Mouse (Mus musculus): ENCODE results near the gene Dnajc19. TPM values are rescaled to one million over a fixed set of nuclear protein-coding genes. Genes with fewer than 3 reads are reported as not detected.

Dnajc19 gene
- total and polyA plus RNA-seq, 3 experiments: 125 to 149 (median 129) TPM

- 71% methylated on average over 3 of the region's 3 CpGs for WGBS
- H3K27ac ChIP-seq: no peak overlapping the region
- H3K4me1 ChIP-seq (ENCODE audit: control insufficient read depth, insufficient read depth, low read length): peaks cover 13% of the 10 kb centered on the region
- no peak for DNase-seq
- peaks cover 4% of the 10 kb centered on the region for H3K79me2 ChIP-seq (replicated peaks; ENCODE audit: control insufficient read depth, insufficient read depth, low read length)
- intact Hi-C loops (cut with DNase I): no loop called here
- TF ChIP-seq CTCF (IDR thresholded peaks at IDR 0.05): no peak
- TF ChIP-seq POLR2A (IDR thresholded peaks at IDR 0.05; ENCODE audit: insufficient read depth, low read depth, low read length): no peak
- H3K36me3 ChIP-seq (ENCODE audit: control insufficient read depth, insufficient read depth, low read length): peaks cover 46% of the 10 kb centered on the region
- H3K9ac ChIP-seq (ENCODE audit: low read depth, low read length): no peak overlapping the region
- no peaks in the 10 kb centered on the region for H3K27me3 ChIP-seq (ENCODE audit: control insufficient read depth, insufficient read depth, low read length)
- no peak overlapping the region for H3K4me3 ChIP-seq
These were observed 45.4 kb downstream of the Dnajc19 start for GRCm38 (mm10) chr3:34035706-34036105.

DNA sequence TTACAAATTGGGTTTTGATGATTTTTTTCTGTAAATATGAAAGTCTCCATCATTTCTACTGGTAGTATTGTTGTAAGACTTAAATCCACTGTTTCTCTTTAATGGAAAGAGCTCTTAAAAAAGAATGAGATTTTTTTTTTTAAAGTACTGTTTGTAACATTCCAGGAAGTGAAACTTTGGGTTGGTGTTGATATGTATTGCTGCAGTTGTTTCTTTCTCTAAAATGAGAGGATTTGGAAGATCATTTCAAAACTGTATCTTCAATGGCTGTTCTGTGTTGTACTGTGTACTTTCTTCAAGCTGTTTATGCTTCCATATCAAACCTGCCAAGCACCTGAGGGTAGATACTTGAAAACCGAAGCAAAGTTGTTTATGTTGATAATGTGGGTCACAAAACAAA is 46.3 kb downstream of the Dnajc19 start:
- Histone ChIP-seq H3K9ac (ENCODE audit: low read depth, low read length) (no peak overlapping the region), H3K4me1 (ENCODE audit: control insufficient read depth, insufficient read depth, low read length) (peaks cover 12% of the 10 kb centered on the region), H3K79me2 (replicated peaks; ENCODE audit: control insufficient read depth, insufficient read depth, low read length) (peaks cover 4% of the 10 kb centered on the region), H3K36me3 (ENCODE audit: control insufficient read depth, insufficient read depth, low read length) (peaks cover 46% of the 10 kb centered on the region), H3K4me3 (no peak overlapping the region), H3K27me3 (ENCODE audit: control insufficient read depth, insufficient read depth, low read length) (no peaks in the 10 kb centered on the region), H3K27ac (no peak overlapping the region; the same call in 1 of the 2 replicates)
- TF ChIP-seq EP300 (IDR thresholded peaks at IDR 0.05; ENCODE audit: insufficient read depth, low read depth, low read length) (no peak), CTCF (IDR thresholded peaks at IDR 0.05) (no peak), POLR2A (IDR thresholded peaks at IDR 0.05; ENCODE audit: insufficient read depth, low read depth, low read length) (no peak)
- WGBS: 32% methylated on average over 1 of the region's 1 CpGs
- intact Hi-C loops (cut with DNase I): no loop called here
- DNase-seq: no peak

DNA sequence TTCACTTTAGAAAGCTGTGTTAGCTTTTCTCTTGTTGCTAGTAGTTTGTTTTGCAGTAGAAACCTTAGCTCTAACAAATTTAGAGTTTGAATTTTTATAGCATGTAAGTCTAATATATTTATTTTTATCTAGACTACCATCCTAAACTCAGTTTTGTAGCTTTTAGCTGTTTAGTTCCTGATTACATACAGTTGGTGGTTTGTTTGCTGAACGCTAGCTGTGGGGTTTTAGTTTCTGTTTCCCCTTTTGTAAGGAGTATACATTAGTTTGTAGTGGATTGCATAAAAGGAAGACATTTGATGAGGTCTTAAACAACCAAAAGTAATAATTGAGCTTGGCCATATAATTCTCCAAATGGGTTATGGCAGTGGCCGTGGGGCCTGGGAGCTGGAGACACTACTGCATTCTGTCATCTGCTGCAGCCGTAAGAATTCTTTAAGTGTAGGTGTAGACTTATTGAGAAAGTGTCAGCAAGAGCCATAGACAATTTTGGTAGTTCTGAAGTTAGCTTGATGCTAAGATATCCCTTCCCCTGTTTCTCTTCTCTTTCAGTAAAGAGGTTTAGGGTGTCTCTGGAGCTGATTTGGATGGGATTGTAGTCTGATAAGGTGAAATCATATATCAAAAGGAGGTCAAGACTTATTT is 47.3 kb downstream of the Dnajc19 start:
- Histone ChIP-seq H3K9ac (ENCODE audit: low read depth, low read length) (no peak overlapping the region), H3K4me1 (ENCODE audit: control insufficient read depth, insufficient read depth, low read length) (peaks cover 11% of the 10 kb centered on the region), H3K4me3 (no peak overlapping the region), H3K27ac (no peak overlapping the region), H3K36me3 (ENCODE audit: control insufficient read depth, insufficient read depth, low read length) (peaks cover 44% of the 10 kb centered on the region), H3K27me3 (ENCODE audit: control insufficient read depth, insufficient read depth, low read length) (no peaks in the 10 kb centered on the region), H3K79me2 (replicated peaks; ENCODE audit: control insufficient read depth, insufficient read depth, low read length) (peaks cover 2% of the 10 kb centered on the region)
- intact Hi-C loops (cut with DNase I): no loop called here
- no peak for DNase-seq
- WGBS: 52% methylated on average over 3 of the region's 3 CpGs
- TF ChIP-seq EP300 (IDR thresholded peaks at IDR 0.05; ENCODE audit: insufficient read depth, low read depth, low read length): no peak
- no peak for TF ChIP-seq CTCF (IDR thresholded peaks at IDR 0.05)

DNA sequence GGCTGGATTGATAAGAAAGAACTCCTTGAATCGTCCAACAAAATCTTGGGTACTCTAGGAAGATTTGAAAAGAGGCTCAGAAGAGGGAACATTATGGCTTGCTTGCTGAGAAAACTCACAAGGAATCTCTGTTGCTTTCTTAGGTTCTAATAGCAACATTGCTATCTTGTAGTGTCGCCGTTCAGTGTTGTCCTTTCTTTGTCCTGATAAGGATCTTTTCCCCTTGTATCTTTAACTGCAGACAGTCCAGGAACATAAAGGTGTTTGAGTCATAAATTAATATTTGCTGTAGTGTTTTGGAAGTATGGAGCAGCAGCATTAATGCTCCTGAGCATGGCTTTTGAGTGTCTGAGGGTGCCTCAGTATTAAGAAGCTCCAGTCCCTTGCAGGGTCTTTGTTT is 50.5 kb downstream of the Dnajc19 start:
- Histone ChIP-seq H3K4me3 (no peak overlapping the region), H3K27me3 (ENCODE audit: control insufficient read depth, insufficient read depth, low read length) (no peaks in the 10 kb centered on the region), H3K27ac (no peak overlapping the region), H3K79me2 (replicated peaks; ENCODE audit: control insufficient read depth, insufficient read depth, low read length) (no peaks in the 10 kb centered on the region; the same call in 1 of the 2 replicates), H3K4me1 (ENCODE audit: control insufficient read depth, insufficient read depth, low read length) (peaks cover 6% of the 10 kb centered on the region), H3K36me3 (ENCODE audit: control insufficient read depth, insufficient read depth, low read length) (peaks cover 33% of the 10 kb centered on the region), H3K9ac (ENCODE audit: low read depth, low read length) (no peak overlapping the region)
- no peak for DNase-seq
- WGBS: 28% methylated on average over 3 of the region's 3 CpGs
- TF ChIP-seq CTCF (IDR thresholded peaks at IDR 0.05) (no peak), POLR2A (IDR thresholded peaks at IDR 0.05; ENCODE audit: insufficient read depth, low read depth, low read length) (no peak), EP300 (IDR thresholded peaks at IDR 0.05; ENCODE audit: insufficient read depth, low read depth, low read length) (no peak)
- intact Hi-C loops (cut with DNase I): no loop called here

DNA sequence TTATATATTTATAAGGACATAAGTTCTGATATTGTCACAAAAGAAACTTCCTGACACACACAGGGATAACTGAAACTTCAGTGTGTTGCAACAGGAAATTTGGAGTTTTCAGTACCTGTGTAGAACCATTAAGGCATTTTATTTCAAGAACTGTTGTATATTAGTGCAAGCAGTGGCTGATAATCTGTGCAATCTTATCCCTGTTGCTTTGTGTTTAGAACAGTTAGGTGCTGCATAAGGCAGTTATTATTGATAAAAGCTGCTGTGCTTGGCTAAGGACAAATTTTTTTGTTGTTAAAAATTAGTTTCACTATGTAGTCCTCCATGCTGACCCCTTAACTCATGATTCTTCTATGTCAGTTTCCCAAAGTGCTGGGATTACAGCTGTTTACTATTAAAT is 52.2 kb downstream of the Dnajc19 start:
- TF ChIP-seq EP300 (IDR thresholded peaks at IDR 0.05; ENCODE audit: insufficient read depth, low read depth, low read length) (no peak), POLR2A (IDR thresholded peaks at IDR 0.05; ENCODE audit: insufficient read depth, low read depth, low read length) (no peak), CTCF (IDR thresholded peaks at IDR 0.05) (no peak)

GRCm38 (mm10) chr3:34021259-34021828 is 59.8 kb downstream of the Dnajc19 start:
- H3K27ac ChIP-seq: no peak overlapping the region
- 33% methylated on average over 4 of the region's 4 CpGs for WGBS
- no peaks in the 10 kb centered on the region for H3K27me3 ChIP-seq (ENCODE audit: control insufficient read depth, insufficient read depth, low read length)
- peaks cover 6% of the 10 kb centered on the region for H3K4me1 ChIP-seq (ENCODE audit: control insufficient read depth, insufficient read depth, low read length)
- intact Hi-C loops (cut with DNase I): loop anchor here (2.0 to 5.0 kb wide), 2 partner anchors 19 to 34 kb away; no protein-coding TSS in a partner anchor
- TF ChIP-seq EP300 (IDR thresholded peaks at IDR 0.05; ENCODE audit: insufficient read depth, low read depth, low read length): no peak
- TF ChIP-seq POLR2A (IDR thresholded peaks at IDR 0.05; ENCODE audit: insufficient read depth, low read depth, low read length): no peak
- no peak for TF ChIP-seq CTCF (IDR thresholded peaks at IDR 0.05)
- no peak for DNase-seq
- peaks cover 17% of the 10 kb centered on the region for H3K36me3 ChIP-seq (ENCODE audit: control insufficient read depth, insufficient read depth, low read length)
- H3K79me2 ChIP-seq (replicated peaks; ENCODE audit: control insufficient read depth, insufficient read depth, low read length): peaks cover 6% of the 10 kb centered on the region; the same call in 1 of the 2 replicates
- peak overlapping the region; percentile 99 for H3K4me3 ChIP-seq
- no peak overlapping the region for H3K9ac ChIP-seq (ENCODE audit: low read depth, low read length)

More for the DNA sequence above, 52.2 kb downstream of the Dnajc19 start:
- Histone ChIP-seq H3K27ac (no peak overlapping the region), H3K4me3 (no peak overlapping the region), H3K79me2 (replicated peaks; ENCODE audit: control insufficient read depth, insufficient read depth, low read length) (peaks cover 1% of the 10 kb centered on the region; the same call in 1 of the 2 replicates), H3K9ac (ENCODE audit: low read depth, low read length) (no peak overlapping the region), H3K4me1 (ENCODE audit: control insufficient read depth, insufficient read depth, low read length) (peaks cover 7% of the 10 kb centered on the region), H3K27me3 (ENCODE audit: control insufficient read depth, insufficient read depth, low read length) (no peaks in the 10 kb centered on the region), H3K36me3 (ENCODE audit: control insufficient read depth, insufficient read depth, low read length) (peaks cover 23% of the 10 kb centered on the region)
- intact Hi-C loops (cut with DNase I): no loop called here
- DNase-seq: no peak

Measured in heart, adult 2 months (tissue).